Mouse (Mus musculus): Measurements from ENCODE around the gene Map4k4. TPM values are rescaled to one million over a fixed set of nuclear protein-coding genes. Genes with fewer than 3 reads are reported as not detected.

Gene Map4k4
- 140 and 141 TPM in 2 replicates for total RNA-seq (2021)
- long read RNA-seq, experiment 1, partial matches to known transcripts: 2 of 37 reads
- long read RNA-seq, experiment 1, other reads (novel, unspliced or antisense): 35 of 37 reads
- long read RNA-seq, experiment 2, partial matches to known transcripts: 6 of 35 reads
- long read RNA-seq, experiment 2, other reads (novel, unspliced or antisense): 29 of 35 reads

DNA sequence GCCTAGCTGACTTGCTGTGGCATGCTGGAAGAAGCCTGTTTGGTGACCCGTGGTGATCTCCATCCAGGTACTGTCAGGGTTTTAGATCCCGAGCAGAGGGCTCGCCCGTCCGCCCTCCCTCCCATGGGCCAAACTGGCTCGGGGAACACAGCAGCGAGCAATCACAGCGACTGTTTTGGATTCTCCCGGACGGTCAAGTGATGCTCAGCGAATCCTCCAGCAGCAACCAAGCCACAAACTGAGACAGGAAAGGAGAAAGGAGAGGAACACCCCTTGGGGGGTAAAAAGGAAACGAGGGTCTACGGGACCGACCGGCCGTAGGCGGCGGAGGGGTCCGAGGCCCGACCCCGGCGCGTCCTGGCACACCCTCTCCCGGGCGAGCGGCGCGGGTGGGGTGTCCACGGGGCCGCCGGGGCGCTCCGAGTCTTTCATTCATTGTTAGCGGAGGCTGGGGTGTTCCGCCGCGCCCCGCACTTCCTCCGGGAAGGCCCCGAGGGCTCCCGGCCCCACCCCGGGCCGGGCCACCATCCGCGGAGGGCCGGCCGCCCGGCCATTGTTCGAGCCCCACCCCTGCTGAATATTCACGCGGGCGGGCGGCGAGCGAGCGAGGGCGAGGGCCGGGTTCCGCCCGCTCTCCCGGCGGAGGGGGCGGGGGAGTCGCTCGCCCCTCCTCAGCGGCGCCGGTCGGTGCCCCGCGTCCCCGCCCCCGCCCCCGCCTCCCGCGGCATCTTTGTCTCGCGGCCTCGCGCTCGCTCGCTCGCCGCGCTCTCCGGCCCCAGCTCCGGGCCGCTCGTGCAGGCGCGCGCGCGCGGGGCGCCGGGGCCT, at the start of gene Map4k4:
TSS of gene Map4k4 (plus strand) at position 733 of the 825 bp plus-strand sequence.
- DNase-seq: peak; percentile 88

DNA sequence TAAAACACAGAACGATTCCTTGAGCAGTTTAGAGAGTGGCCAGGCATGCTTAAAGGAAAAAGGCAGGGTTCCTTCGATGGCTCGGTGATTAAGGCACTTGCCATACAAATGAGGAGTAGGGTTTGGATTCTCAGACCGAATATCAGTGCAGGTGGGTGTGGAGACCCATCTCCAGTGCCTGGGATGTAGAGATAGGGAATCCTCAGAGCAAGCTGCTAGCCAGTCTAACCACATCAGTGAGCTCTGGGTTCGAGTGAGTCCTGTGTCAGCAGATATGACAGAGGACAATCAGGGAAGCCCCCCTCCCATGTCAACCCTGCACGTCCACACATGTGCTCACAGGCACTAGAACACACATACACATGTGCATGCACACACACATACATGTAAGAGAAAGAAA, 44.8 kb upstream of the Map4k4 start:
- DNase-seq: no peak

DNA sequence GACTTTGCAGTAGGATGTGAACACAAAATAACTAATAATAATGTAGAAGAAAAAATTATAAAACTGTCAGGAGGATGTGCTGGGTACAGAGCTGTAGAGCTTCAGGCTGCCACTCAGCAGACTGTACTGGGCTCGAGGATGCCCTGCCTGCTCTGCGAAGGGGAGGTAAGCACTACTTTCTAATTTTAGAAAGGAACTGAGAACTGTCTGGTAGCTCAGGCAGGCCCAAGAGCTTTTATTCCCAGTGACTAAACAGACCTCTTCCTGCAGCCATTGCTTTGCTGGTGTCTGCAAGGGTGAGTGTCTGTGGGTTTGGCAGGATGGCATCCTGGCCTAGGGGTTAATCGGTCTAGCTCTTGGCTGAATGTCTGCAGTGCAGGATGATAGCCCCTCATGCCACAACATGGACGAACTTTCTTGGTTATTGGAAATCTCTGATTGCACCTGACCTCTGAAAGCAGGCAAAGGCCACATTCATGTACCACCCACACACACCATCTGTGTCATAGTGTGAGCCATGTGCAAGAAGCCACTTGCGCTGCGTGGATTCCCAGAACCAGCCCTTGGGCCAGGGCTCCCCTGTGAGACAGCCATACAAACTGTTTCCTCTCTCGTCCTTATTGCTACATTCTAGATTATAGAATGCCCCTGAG, 43.8 kb upstream of the Map4k4 start:
- no peak for DNase-seq

DNA sequence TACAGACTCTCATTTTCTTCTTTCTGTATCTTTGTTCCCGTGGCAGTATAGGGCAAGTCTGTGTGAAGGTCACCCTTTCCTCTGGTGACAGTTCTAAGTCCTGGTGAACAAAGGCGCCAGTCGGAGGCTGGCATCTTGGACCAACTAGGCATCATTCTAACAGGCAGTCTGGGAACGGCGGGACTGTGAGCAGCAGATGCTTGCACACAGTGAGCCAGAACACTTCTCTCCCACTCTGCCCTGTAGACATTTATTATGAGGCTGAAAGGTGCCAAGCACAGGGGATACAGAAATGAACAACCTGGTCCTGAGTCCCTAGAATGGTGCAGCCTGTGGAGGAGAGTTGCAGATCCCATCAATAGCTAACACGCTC, 43.3 kb upstream of the Map4k4 start:
- DNase-seq: no peak

DNA sequence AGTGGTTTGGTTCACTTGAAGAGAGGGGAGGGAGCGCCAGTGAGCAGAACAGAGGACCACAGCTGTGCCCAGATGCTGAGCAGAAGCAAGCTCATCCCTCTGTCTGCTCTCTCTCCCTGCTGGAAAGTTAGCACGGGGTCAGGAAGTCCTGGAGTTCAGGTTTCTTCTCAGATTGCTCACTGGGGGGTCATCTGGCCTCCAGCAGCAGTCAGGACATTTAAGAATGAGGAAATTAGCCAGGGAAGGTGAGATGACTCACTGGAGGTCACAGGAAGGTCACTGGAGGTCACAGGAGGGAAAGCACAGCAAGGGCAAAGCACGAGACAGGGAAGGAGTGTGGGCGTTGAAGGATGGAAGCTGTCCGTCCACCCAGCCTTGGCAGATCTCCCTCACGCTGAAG, 41.5 kb upstream of the Map4k4 start:
- no peak for DNase-seq

DNA sequence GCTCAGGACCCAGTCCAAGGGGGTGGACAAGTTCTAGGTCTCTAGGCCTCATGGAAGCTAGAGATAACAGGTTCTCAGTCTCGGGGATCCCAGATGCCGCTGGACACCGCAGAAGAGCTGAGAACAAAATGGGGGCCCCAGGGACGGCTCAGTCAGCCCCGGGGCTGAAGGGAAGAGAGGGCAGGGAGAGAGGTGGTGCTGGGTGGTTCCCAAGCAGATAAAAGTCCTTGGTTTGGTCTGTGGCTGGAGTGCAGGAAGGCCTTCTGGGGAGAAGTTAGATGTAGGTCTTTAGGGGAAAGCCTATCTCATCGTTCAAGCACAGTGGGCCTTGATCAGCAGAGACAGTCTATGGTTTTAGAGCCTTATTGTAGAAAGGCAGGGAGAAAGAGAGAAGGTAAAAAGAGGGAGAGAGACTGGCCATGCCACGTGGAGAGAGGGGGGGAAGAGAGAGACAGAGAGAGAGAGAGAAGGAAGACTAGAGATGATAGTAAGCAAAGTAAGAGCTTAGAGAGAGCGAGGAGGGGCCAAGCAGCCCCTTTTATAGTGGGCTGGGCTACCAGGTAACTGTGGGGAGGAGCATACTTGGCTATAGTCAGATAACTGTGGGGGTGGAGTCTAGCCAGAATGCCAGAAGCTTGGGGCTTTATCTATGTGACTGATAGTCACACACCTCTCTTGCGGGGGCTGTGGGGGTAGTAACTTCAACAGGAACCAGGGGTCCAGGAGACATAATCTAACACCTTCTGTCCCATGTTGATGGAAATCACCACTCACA, 34.2 kb upstream of the Map4k4 start:
- no peak for DNase-seq

DNA sequence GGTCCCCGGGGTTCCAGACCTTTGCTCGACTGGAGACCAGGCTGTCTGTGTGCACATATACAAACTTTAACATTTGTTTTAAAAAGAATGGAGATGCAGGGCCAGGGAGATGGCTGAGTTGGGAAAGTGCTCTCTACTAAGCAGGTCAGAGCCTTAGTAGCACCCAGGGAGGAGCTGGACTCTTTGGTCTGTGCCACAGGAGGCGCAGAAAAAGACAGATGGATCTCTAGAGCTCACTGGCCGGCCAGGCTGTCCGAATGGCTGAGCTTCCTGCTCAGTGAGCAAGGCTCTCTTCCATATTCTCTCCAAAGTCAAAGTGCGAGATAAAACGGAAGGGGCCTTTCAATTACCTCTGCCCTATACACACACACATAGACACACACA, 33.6 kb upstream of the Map4k4 start:
- no peak for DNase-seq

DNA sequence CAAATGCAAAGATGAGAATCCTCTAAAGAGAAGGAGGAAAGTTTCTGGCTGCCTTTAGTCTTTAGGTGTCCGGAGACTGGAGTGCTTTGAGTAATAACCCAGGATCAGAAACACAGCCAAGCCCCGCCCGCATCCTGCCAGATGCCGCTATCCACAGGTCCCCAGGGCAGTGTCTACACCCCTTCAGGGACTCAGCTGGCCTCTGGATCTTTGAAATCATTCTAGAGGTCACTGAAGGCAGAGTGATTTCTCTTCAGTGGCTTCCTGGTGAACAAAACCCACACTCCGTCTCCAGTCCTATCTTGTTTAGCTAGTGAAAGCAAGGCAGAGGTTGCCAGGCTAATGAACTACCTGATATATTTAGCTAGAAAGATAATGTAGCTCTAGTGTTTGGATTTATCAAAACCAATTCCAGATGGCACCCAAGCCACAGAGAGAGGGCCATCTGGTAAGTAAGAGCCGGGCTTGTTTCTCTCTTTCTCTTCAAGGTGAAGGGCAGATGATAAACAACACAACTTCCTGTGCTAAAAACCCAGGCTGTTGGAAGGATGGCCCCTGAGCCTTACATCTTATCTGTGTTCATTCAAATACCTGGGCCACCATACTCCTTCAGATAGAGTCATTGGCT, 32.6 kb upstream of the Map4k4 start:
- DNase-seq: peak; percentile 88

DNA sequence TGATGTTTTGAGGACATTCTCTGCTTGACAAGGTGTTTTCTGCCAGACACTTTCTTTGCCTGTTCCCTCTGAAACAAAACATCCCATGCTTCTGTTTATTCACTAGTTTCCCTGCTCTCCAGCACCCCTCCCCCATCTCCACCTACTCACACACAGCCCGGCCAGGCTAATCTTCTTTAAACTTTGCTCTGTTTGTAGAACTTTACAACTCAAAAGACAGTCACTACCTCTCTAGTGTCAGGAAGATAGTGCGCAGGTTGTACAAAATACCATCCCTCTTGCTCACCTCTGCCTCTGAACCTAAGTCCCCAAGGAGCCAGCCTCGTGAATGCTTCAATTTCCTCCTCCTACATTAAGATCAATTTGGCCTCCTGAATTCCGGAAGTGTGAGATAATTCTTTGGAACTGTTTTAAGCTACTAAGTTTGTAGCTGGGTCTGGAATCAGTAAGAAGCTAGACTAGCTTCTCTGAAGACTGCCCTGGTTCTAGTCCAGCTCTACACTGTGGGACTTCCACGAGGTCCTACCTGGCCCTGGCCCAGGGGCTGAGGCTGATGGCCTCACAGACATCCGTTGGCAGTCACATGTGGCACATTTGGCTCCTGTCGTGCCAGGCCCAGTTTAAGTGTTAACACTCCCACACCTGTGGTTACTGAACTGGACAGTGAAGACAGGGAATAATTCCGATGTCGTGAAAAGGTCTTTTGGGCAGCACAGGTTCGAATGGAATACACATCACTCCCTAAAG, 31.7 kb upstream of the Map4k4 start:
- peak; percentile 64 for DNase-seq

DNA sequence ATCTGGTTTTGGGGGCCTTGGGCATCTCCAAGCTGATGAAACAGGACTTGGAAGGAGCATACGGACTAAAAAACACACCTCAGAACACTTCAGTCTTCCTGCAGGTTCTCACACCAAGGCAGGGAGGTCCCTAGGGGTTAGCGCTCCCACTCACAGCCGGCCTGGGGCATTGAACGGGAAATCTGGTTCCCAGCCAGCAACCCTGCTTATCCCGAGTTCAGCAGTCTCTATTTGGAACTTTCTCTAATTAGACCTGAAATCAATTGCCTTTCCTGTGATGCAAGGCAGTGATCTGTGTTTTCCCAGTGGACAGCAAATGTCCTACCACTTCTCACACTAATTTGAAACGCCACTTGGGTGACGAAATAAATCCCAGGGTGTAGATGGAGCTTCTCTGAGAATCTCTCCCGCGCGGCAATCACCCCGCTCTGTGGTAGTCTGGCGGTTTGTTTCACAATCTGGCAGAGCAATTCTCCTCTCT, 31.0 kb upstream of the Map4k4 start:
- peak; percentile 45 for DNase-seq

DNA sequence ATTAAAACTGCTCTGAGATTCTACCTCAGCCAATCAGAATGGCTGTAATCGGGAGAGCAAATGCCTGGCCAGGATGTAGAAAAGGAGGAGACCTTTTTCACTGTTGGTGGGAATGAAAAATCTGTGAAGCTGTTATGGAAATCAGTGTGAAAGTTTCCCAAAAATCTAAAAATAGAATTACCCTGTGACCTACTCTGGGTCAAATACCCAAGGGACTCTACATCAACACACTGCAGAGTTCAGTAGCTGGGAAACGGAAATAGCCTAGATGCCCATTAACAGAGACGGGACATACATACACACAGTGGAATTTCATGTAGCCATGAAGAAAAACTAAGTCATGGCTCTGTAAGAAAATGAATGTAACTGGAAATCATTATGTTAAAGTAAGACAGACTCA, 22.7 kb upstream of the Map4k4 start:
- no peak for DNase-seq

DNA sequence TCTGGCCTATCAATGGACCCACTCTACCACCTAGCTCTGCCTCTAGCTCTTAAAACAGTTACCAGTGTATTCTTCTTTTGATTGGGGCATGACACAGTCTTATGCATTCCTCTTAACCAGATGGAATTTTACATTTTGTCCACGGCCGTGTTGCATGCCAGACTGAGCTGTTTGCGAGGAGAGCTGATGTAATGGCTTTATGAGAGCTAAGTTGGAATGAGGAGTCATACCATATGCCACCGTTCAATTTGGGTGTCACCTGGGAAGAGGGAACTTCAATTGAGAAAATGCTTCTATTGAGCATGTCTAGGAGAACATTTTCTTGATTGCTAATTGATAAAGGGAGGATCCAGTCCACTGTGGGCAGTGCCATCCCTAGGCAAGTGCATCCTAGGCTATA, 18.2 kb upstream of the Map4k4 start:
- DNase-seq: no peak

DNA sequence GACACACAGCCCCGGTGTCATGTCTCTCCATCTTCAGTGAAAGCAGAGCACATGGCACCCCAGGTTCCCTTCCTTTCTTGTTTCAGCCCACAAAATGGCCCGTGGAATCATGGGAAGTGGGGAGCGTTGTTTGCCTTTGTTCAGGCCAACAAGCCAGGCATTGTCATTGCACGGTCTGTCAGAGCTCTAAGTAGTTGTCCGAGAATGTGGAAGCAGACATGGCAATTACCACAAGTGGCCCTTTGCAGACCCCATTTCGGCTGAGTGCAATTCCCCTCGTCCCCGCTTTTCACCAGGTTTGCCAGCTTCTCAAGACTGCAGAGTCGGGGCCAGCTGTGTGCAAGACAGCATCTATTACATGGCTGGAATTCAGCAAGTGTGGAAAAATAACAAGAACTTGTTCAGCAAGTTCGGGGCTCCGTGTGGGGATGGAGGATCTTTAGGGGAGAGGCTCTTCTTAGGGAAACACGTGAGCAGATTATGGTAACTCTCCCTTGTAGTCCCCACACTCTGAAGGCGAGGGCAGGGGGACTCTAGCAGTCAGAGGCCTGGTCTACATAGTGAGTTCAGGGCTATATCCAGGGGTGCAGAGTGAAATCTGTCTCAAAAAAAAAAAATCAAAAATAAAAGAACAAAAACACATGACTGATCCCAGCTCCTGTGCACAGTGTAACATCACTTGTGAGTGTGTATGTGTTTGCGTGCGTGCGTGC, 15.8 kb upstream of the Map4k4 start:
- DNase-seq: no peak

DNA sequence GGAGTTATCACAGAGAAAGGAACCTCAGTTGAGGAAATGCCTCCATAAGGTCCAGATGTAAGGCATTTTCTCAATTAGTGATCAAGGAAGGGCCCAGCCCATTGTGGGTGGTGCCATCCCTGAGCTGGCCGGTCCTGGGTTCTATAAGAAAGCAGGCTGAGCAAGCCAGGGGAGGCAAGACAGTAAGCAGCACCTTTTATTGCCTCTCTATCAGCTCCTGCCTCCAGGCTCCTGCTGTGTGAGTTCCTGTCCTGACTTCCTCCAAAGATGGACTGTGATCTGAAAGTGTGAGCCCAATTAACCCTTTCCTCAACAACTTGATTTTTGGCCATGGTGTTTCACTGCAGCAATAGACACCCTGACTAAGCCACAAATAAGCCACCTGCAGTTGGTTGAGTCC, 12.7 kb upstream of the Map4k4 start:
- no peak for DNase-seq

DNA sequence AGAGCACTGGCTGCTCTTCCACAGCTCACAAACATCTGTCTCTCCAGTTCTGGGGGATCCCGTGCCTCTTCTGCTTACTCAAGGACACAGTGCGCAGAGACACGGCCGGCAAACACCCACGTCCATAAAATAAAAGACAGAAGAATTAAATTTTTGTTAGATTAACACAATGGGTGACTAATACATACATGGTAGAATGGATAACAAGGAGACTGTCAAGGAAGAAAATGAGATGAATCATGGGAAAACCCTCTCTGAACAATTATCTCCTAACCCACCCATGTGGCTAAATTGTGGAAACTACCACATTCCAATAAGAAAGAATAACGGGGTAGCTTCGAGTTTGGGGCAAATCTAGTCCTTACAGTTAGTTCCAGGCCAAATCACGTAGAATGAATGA, 11.3 kb upstream of the Map4k4 start:
- DNase-seq: no peak

DNA sequence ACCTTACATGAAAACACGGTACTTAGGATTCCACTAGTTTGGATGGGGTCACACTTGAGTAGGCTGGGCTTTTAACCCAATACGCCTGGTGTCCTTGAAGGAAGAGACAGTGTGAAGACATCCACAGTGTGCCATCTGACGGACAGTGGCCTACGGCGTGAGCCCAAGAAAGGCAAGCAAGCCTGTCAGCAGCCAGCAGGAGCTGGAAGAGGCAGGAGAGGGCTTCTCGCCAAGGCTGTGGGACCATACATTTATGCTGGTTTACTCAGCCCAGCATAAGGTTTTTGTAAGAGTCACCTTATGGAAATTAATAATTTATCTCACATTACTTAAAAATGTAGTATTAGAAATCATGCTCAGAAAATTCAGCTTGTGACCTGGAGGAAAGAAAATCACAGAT, 10.7 kb upstream of the Map4k4 start:
- DNase-seq: no peak

DNA sequence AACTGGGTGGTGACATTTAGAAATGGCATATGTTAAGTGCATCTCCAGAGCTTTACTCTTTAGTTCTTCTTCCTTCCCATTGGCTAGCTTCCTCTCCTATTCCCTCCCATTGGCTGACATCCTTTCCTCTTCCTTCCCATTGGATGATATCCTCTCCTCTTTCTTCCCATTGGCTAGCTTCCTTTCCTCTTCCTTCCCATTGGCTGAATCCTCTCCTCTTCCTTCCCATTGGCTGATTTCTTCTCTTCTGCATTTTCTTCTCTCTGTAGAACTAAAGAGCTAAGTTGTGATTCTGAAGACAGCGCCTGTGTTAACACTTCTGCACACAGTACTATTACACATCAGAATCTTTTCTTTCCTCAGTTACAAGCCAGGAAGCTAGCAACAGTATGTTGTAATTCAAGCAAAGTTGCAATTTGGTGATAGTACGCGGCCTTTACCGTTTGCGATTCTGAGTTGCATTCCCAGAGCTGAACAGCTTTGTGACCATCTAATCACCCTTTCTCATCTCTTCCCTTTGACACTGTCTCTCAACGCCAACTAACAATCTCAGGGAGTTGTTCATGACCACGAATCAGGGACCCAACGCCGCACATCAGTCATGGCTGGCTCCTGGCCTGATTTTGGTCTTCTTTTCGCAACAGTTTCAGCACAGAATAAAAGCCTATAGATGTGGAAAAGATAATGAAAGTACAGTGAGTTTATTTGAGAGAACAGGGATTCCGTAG, 7.4 kb upstream of the Map4k4 start:
- DNase-seq: no peak

DNA sequence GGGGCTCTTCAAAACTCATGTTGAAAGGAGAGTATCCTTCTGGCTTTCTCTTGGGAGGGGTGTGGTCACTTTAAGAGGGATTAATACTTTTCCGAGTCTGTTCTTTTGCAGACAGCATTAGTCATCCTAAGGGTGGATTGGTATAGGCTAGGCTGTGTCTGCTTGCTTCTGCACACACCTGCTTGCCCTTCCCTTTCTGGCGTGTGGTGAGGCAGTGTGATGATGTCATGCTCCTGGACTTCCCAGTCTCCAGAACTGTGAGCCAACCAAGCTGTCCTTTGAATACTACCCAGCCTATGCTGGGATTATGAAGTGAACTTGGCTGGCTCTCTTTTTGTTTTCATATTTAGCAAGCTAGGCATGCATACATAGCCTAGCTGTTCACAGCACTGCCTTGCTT, 5.6 kb upstream of the Map4k4 start:
- no peak for DNase-seq

DNA sequence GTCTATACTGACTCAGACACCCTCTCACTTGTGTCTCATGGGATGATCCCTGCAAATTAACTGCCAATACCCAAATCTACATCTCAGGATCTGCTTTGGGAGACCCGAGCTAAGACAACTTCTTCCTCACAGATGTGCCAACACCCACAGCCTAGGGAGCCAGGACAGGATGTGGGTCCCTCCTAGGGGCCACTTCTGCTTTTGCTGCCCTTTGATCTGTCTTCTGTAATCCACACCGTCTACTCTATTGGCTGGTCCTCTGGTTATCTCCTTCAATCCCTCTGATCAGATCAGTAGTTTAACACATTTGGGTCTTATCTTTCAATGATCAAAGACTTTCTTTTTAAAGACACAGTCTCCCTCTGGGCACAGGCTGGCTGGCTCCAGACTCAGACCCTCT, 5.2 kb upstream of the Map4k4 start:
- DNase-seq: no peak

DNA sequence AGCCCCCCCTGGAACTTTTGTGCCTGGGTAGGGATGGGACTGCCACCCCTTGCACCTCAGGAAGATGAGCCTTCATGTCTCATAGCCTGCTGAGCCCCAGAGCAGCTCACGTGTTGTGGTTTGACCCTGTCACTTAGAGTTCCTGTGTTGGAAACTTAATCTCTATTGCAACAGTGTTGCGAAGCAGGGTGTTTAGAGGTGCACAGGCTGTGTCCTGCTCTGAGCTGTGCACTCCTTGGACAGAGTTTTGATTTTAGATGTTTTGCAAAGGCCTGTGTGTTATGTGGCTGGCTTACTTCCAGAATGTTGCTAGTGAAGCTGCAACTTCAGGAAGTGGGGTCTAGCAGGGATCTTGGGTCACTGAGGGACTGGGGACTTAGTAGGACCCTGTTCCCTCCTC, 4.1 kb upstream of the Map4k4 start:
- DNase-seq: peak; percentile 32
